Mouse (Mus musculus) forebrain, embryonic 14.5 days (tissue): ENCODE data around the gene Dpp4. TPM values are rescaled to one million over a fixed set of nuclear protein-coding genes. Genes with fewer than 3 reads are reported as not detected.

Experiments used
- polyA plus RNA-seq: library from polyadenylated mRNA; unstranded; fragments of >200 nt; fragmentation: Nextera tagmentation; extraction: Ambion mirVana; gene quantifications from 2 replicates; pipeline ENCODE4 v1.2.1, GENCODE M21; 2014

The Dpp4 gene
- polyA plus RNA-seq, 1 experiment from 2014 or later = 1.7 TPM

Other genes with a start within 250 kb of the Dpp4 start
- gene Gcg, start 71.4 kb upstream of the Dpp4 start, polyA plus RNA-seq = 2.7 and 3.0 TPM in 2 replicates
- gene Fap, start 161.8 kb upstream of the Dpp4 start, polyA plus RNA-seq = 0.61 and 1.2 TPM in 2 replicates
- 1.1 and 1.3 TPM in 2 replicates for gene Ifih1, start 234.0 kb upstream of the Dpp4 start, polyA plus RNA-seq